Mouse (Mus musculus) limb, embryonic 11.5 days (tissue): ENCODE data around the gene Asgr2. TPM values are rescaled to one million over a fixed set of nuclear protein-coding genes. Genes with fewer than 3 reads are reported as not detected.
"Not testable (repeated sequence)": the region's sequence is repeated elsewhere in the genome, so short reads cannot be mapped to it uniquely, and the experiment has no call there.

Source experiments
- ATAC-seq: fragments of 200-750 bp; cut with Nextera tagmentation; 2 replicates; pipeline ENCODE4 v1.8.0; 2017; ENCODE audit warnings: low read depth; ENCODE audit not compliant: insufficient number of reproducible peaks, low FRiP score, low TSS enrichment
- DNase-seq: peaks from one replicate; pipeline ENCODE4 v3.0.0-alpha.2; 2015; ENCODE audit warnings: low spot score
- H3K27ac ChIP-seq: fragments of 300-500 bp; sonication (generic); replicated peaks from 2 replicates; pipeline ENCODE4 v1.5.1; 2014; ENCODE audit warnings: low read depth, mild to moderate bottlenecking, low read length
- H3K27me3 ChIP-seq: fragments of 300-500 bp; sonication (generic); 2 replicates; pipeline ENCODE4 v1.6.1; 2014; ENCODE audit warnings: mild to moderate bottlenecking, low read length, mixed read lengths; ENCODE audit not compliant: control insufficient read depth, insufficient read depth
- H3K36me3 ChIP-seq: fragments of 300-500 bp; sonication (generic); 2 replicates; pipeline ENCODE4 v1.6.1; 2014; ENCODE audit warnings: mild to moderate bottlenecking, low read length, moderate library complexity, mixed read lengths; ENCODE audit not compliant: control insufficient read depth, insufficient read depth
- H3K4me1 ChIP-seq: fragments of 300-500 bp; sonication (generic); 2 replicates; pipeline ENCODE4 v1.6.1; 2014; ENCODE audit warnings: low read length, mixed read lengths; ENCODE audit not compliant: control insufficient read depth, insufficient read depth
- H3K4me2 ChIP-seq: fragments of 300-500 bp; sonication (generic); 2 replicates; pipeline ENCODE4 v1.6.1; 2014; ENCODE audit warnings: low read depth, mild to moderate bottlenecking, moderate library complexity; ENCODE audit not compliant: severe bottlenecking
- H3K4me3 ChIP-seq: fragments of 300-500 bp; sonication (generic); 2 replicates; pipeline ENCODE4 v1.5.1; 2014; ENCODE audit warnings: low read depth, low read length
- H3K9ac ChIP-seq: fragments of 300-500 bp; sonication (generic); 2 replicates; pipeline ENCODE4 v1.6.1; 2014; ENCODE audit warnings: mild to moderate bottlenecking, low read length
- H3K9me3 ChIP-seq: fragments of 300-500 bp; sonication (generic); 2 replicates; pipeline ENCODE4 v1.6.1; 2016; ENCODE audit warnings: low read length; ENCODE audit not compliant: control insufficient read depth
- WGBS: fragments of 180-500 bp; shearing (Covaris S2); extraction: QIAGEN DNeasy Blood & Tissue Kit; methylation state at CpG from one replicate; pipeline ENCODE4 v1.1.7; 2014; 5-methylcytosine and 5-hydroxymethylcytosine counted together
- polyA plus RNA-seq: library from polyadenylated mRNA; unstranded; fragments of >200 nt; fragmentation: Nextera tagmentation; extraction: Ambion mirVana; gene quantifications from 2 replicates; pipeline ENCODE4 v1.2.1, GENCODE M21; 2014

Asgr2 gene
- polyA plus RNA-seq, 1 experiment from 2014 or later: not detected

GRCm38 (mm10) chr11:70057805-70058204 lies 34.6 kb upstream of the Asgr2 start:
- Histone ChIP-seq H3K4me2 (no peak overlapping the region), H3K27me3 (no peaks in the 10 kb centered on the region), H3K4me3 (no peak overlapping the region), H3K9ac (no peak overlapping the region), H3K27ac (no peak overlapping the region), H3K9me3 (no peaks in the 10 kb centered on the region; the same call in 1 of the 2 replicates), H3K36me3 (no peaks in the 10 kb centered on the region), H3K4me1 (peaks cover 3% of the 10 kb centered on the region; the same call in 1 of the 2 replicates)
- WGBS: 86% methylated on average over 9 of the region's 9 CpGs
- ATAC-seq (no peak), DNase-seq (no peak)

- Histone ChIP-seq H3K9me3 (peaks cover 2% of the 10 kb centered on the region), H3K4me3 (no peak overlapping the region), H3K36me3 (no peaks in the 10 kb centered on the region), H3K27me3 (no peaks in the 10 kb centered on the region), H3K27ac (no peak overlapping the region), H3K4me1 (peaks cover 3% of the 10 kb centered on the region; the same call in 1 of the 2 replicates), H3K9ac (no peak overlapping the region), H3K4me2 (no peak overlapping the region)
- WGBS: 53% methylated on average over 6 of the region's 6 CpGs
- ATAC-seq (no peak), DNase-seq (no peak)
Measured at GRCm38 (mm10) chr11:70059930-70060329, 32.5 kb upstream of the Asgr2 start.

- no peak for ATAC-seq
- H3K27ac ChIP-seq: no peak overlapping the region
- peaks cover 2% of the 10 kb centered on the region for H3K9me3 ChIP-seq
- no peaks in the 10 kb centered on the region for H3K27me3 ChIP-seq
- peaks cover 18% of the 10 kb centered on the region for H3K4me1 ChIP-seq
- 69% methylated on average over 3 of the region's 3 CpGs for WGBS
- no peak overlapping the region for H3K4me3 ChIP-seq
- H3K36me3 ChIP-seq: no peaks in the 10 kb centered on the region
- no peak for DNase-seq
- no peak overlapping the region for H3K4me2 ChIP-seq
- H3K9ac ChIP-seq: no peak overlapping the region
Measured at GRCm38 (mm10) chr11:70063053-70063452, 29.4 kb upstream of the Asgr2 start.

- Histone ChIP-seq H3K4me2 (no peak overlapping the region), H3K4me3 (no peak overlapping the region), H3K4me1 (peaks cover 18% of the 10 kb centered on the region), H3K36me3 (no peaks in the 10 kb centered on the region), H3K27ac (peak overlapping the region; percentile 55), H3K9ac (no peak overlapping the region), H3K27me3 (no peaks in the 10 kb centered on the region), H3K9me3 (peaks cover 2% of the 10 kb centered on the region)
- WGBS: 74% methylated on average over 4 of the region's 4 CpGs
- DNase-seq: no peak
- no peak for ATAC-seq
Measured at GRCm38 (mm10) chr11:70066701-70067100, 25.7 kb upstream of the Asgr2 start.

- Histone ChIP-seq H3K9ac (no peak overlapping the region), H3K27me3 (no peaks in the 10 kb centered on the region), H3K27ac (no peak overlapping the region), H3K4me2 (no peak overlapping the region), H3K4me1 (peaks cover 18% of the 10 kb centered on the region), H3K4me3 (no peak overlapping the region), H3K36me3 (no peaks in the 10 kb centered on the region), H3K9me3 (no peaks in the 10 kb centered on the region)
- DNase-seq: no peak
- 27% methylated on average over 3 of the region's 3 CpGs for WGBS
- ATAC-seq: no peak
Measured at GRCm38 (mm10) chr11:70068245-70068644, 24.2 kb upstream of the Asgr2 start.

- peaks cover 18% of the 10 kb centered on the region for H3K4me1 ChIP-seq
- ATAC-seq (no peak), DNase-seq (no peak)
- H3K27me3 ChIP-seq: no peaks in the 10 kb centered on the region
- H3K9me3 ChIP-seq: no peaks in the 10 kb centered on the region
- H3K4me2 ChIP-seq: no peak overlapping the region
- whole genome bisulfite sequencing: 39% methylated on average over 6 of the region's 6 CpGs
- peak overlapping the region; percentile 78 for H3K27ac ChIP-seq
- no peak overlapping the region for H3K9ac ChIP-seq
- no peak overlapping the region for H3K4me3 ChIP-seq
- no peaks in the 10 kb centered on the region for H3K36me3 ChIP-seq
Measured at GRCm38 (mm10) chr11:70070057-70070456, 22.4 kb upstream of the Asgr2 start.

- H3K36me3 ChIP-seq, H3K4me3 ChIP-seq, DNase-seq, H3K9ac ChIP-seq, H3K9me3 ChIP-seq, H3K27me3 ChIP-seq, H3K4me2 ChIP-seq, ATAC-seq: not testable (repeated sequence)
- H3K4me1 ChIP-seq: peaks cover 18% of the 10 kb centered on the region
- 58% methylated on average over 3 of the region's 3 CpGs for WGBS
- H3K27ac ChIP-seq: peak overlapping the region; percentile 75
Measured at GRCm38 (mm10) chr11:70070603-70071002, 21.8 kb upstream of the Asgr2 start.

- H3K4me3 ChIP-seq: no peak overlapping the region
- no peaks in the 10 kb centered on the region for H3K36me3 ChIP-seq
- 39% methylated on average over 17 of the region's 17 CpGs for WGBS
- H3K4me2 ChIP-seq: no peak overlapping the region
- H3K27ac ChIP-seq: no peak overlapping the region
- ATAC-seq (no peak), DNase-seq (peak; percentile 90)
- no peaks in the 10 kb centered on the region for H3K27me3 ChIP-seq
- no peaks in the 10 kb centered on the region for H3K4me1 ChIP-seq
- H3K9me3 ChIP-seq: no peaks in the 10 kb centered on the region
- H3K9ac ChIP-seq: no peak overlapping the region
Measured at GRCm38 (mm10) chr11:70074379-70075071, 17.9 kb upstream of the Asgr2 start.

- Histone ChIP-seq H3K36me3 (no peaks in the 10 kb centered on the region), H3K4me1 (no peaks in the 10 kb centered on the region), H3K9me3 (no peaks in the 10 kb centered on the region), H3K4me2 (no peak overlapping the region), H3K4me3 (no peak overlapping the region), H3K27ac (no peak overlapping the region), H3K9ac (no peak overlapping the region), H3K27me3 (no peaks in the 10 kb centered on the region)
- ATAC-seq (no peak), DNase-seq (no peak)
- 93% methylated on average over 6 of the region's 6 CpGs for WGBS
Measured at GRCm38 (mm10) chr11:70075581-70075980, 16.9 kb upstream of the Asgr2 start.
